8 mouse cellular contexts compared by ENCODE assay signal in genomic region chr6:51173620-51174442, GRCm38 (mm10).
A peak's percentile ranks its signal among the peaks of the same experiment; 100 is the strongest.
DNase-seq lines count a peak whose midpoint lies in the region; ATAC-seq and TF ChIP-seq lines count a peak whose summit lies in the region.

No protein-coding gene starts in this region.

- H3K27ac ChIP-seq in embryonic facial prominence, embryonic 10.5 days (replicated peaks) = peak overlapping the region; percentile 98
- H3K27ac ChIP-seq in hindbrain, postnatal 0 days = no peak overlapping the region
- H3K27ac ChIP-seq in midbrain, embryonic 14.5 days (replicated peaks; ENCODE audit: low read depth, low read length) = no peak overlapping the region

- no peak for ATAC-seq in hindbrain, postnatal 0 days
- no peak for ATAC-seq in midbrain, embryonic 14.5 days (ENCODE audit: low FRiP score, low TSS enrichment)

- peak overlapping the region; percentile 51 for H3K4me2 ChIP-seq in hindbrain, postnatal 0 days (ENCODE audit: low read depth, low read length)
- H3K4me2 ChIP-seq in midbrain, embryonic 14.5 days (ENCODE audit: low read length) = peak overlapping the region; percentile 47

- peaks cover 68% of the 10 kb centered on the region for H3K4me1 ChIP-seq in embryonic facial prominence, embryonic 10.5 days
- peaks cover under 1% of the 10 kb centered on the region; the same call in 1 of the 2 replicates for H3K4me1 ChIP-seq in hindbrain, postnatal 0 days (ENCODE audit: insufficient read depth, low read length)
- peaks cover 7% of the 10 kb centered on the region for H3K4me1 ChIP-seq in midbrain, embryonic 14.5 days (ENCODE audit: control insufficient read depth, insufficient read depth, low read length)

- no peaks in the 10 kb centered on the region for H3K9me3 ChIP-seq in embryonic facial prominence, embryonic 10.5 days
- no peaks in the 10 kb centered on the region for H3K9me3 ChIP-seq in hindbrain, postnatal 0 days (ENCODE audit: low read length)
- no peaks in the 10 kb centered on the region for H3K9me3 ChIP-seq in midbrain, embryonic 14.5 days (ENCODE audit: control insufficient read depth, low read length)

- H3K27me3 ChIP-seq in embryonic facial prominence, embryonic 10.5 days (replicated peaks; ENCODE audit: low read depth, poor library complexity, severe bottlenecking) = peaks cover 52% of the 10 kb centered on the region
- H3K27me3 ChIP-seq in hindbrain, postnatal 0 days (ENCODE audit: insufficient read depth, low read length) = peaks cover 56% of the 10 kb centered on the region
- peaks cover 62% of the 10 kb centered on the region for H3K27me3 ChIP-seq in midbrain, embryonic 14.5 days (ENCODE audit: control insufficient read depth, insufficient read depth, low read length)

- no peak for TF ChIP-seq CTCF in hindbrain, postnatal 0 days (IDR thresholded peaks at IDR 0.05; ENCODE audit: low read depth)

- no peak overlapping the region for H3K9ac ChIP-seq in hindbrain, postnatal 0 days (replicated peaks; ENCODE audit: low read length)
- H3K9ac ChIP-seq in midbrain, embryonic 14.5 days (replicated peaks; ENCODE audit: low read length) = no peak overlapping the region

- WGBS in embryonic facial prominence, embryonic 10.5 days = under 1% methylated on average over 28 of the region's 28 CpGs
- WGBS in hindbrain, postnatal 0 days = 3% methylated on average over 28 of the region's 28 CpGs
- WGBS in midbrain, embryonic 14.5 days = 3% methylated on average over 28 of the region's 28 CpGs

- H3K36me3 ChIP-seq in embryonic facial prominence, embryonic 10.5 days (replicated peaks) = no peaks in the 10 kb centered on the region
- H3K36me3 ChIP-seq in hindbrain, postnatal 0 days (ENCODE audit: insufficient read depth, low read length) = no peaks in the 10 kb centered on the region
- H3K36me3 ChIP-seq in midbrain, embryonic 14.5 days (ENCODE audit: control insufficient read depth, insufficient read depth, low read length) = no peaks in the 10 kb centered on the region

- peak; percentile 42 for DNase-seq in embryo, embryonic 10 days (ENCODE audit: low spot score)
- DNase-seq in embryo, embryonic 9.5 days (ENCODE audit: extremely low spot score) = no peak
- DNase-seq in embryonic facial prominence, embryonic 10.5 days (ENCODE audit: low spot score) = peak; percentile 52
- DNase-seq in hindbrain, postnatal 0 days (ENCODE audit: low spot score) = no peak
- DNase-seq in midbrain, embryonic 14.5 days = peak; percentile 41
- DNase-seq in ovary, postnatal 10 days (ENCODE audit: low spot score) = no peak
- DNase-seq in cerebellum, adult 11 months = no peak
- no peak for DNase-seq in layer of hippocampus, adult 9-11 months

- peak overlapping the region; percentile 54 for H3K4me3 ChIP-seq in embryonic facial prominence, embryonic 10.5 days
- peak overlapping the region; percentile 5 for H3K4me3 ChIP-seq in hindbrain, postnatal 0 days (ENCODE audit: low read length)
- peak overlapping the region; percentile 12 for H3K4me3 ChIP-seq in midbrain, embryonic 14.5 days (replicated peaks; ENCODE audit: low read depth, low read length)

Comparison
In these comparisons a context has a peak if more than half of its experiments do, and no peak if none do; other contexts are left out.
1. DNase-seq: peak in embryo, embryonic 10 days (single experiment), embryonic facial prominence, embryonic 10.5 days (single experiment) and midbrain, embryonic 14.5 days (single experiment); none in embryo, embryonic 9.5 days (single experiment), hindbrain, postnatal 0 days (single experiment), ovary, postnatal 10 days (single experiment), cerebellum, adult 11 months (single experiment) and layer of hippocampus, adult 9-11 months (single experiment).
2. Peak in every context shown above with its lines, with median percentiles within 50 percentile points of each other: H3K4me3 ChIP-seq.